In genomic region chr12:100909765-100910164, GRCm38 (mm10) we compare ENCODE assay signal across 21 mouse cellular contexts. TPM values are rescaled to one million over a fixed set of nuclear protein-coding genes. Genes with fewer than 3 reads are reported as not detected.
DNase-seq lines count a peak whose midpoint lies in the region; ATAC-seq lines count a peak whose summit lies in the region.
"Had no signal": no experiment of that assay in that cellular context is flagged by ENCODE, and none has a peak within 500 bp of the region (broad histone marks: within the 10 kb centered on the region; RNA-seq: fewer than 3 reads in every experiment).

No protein-coding gene starts in this region.

- ATAC-seq in cerebellum, adult (ENCODE audit: insufficient number of reproducible peaks, low FRiP score, low TSS enrichment) = no peak
- ATAC-seq in granulocyte monocyte progenitor cell, adult 5-6 weeks (replicated peaks; ENCODE audit: poor library complexity, severe bottlenecking) = no peak
- ATAC-seq: forebrain, embryonic 13.5 days; inflammation-experienced regulatory T-cells, adult 6 months had no signal

- peak; percentile 71 for DNase-seq in cerebellum, adult 11-12 months
- DNase-seq in brain, adult 2 months (ENCODE audit: low read depth, low spot score) = peak; percentile 72
- peak; percentile 80 for DNase-seq in cerebellum, adult 9-10 months
- peak; percentile 42 to 69 for DNase-seq in cerebellum, postnatal 36 days
- DNase-seq in retina, postnatal 1 day = no peak
- DNase-seq in gastrocnemius, adult 18-20 months (ENCODE audit: low spot score) = no peak
- DNase-seq: adrenal gland, postnatal 10 days; gastrocnemius, postnatal 14 days; heart, adult 18-20 months; heart, postnatal 36 days; kidney, adult 8-10 months; kidney, postnatal 10 days; liver; lung, adult 2 months; lung, postnatal 10 days; midbrain, embryonic 14.5 days; right cerebral cortex, postnatal 25 days had no signal

RNA-seq across cellular contexts. Expression of gene Gpr68, which starts 1.8 kb away (rescaled TPM):
- total RNA-seq in granulocyte monocyte progenitor cell, adult 5-6 weeks (2014; fragmentation: Nextera tagmentation) = 0.23 and 1.6 TPM in 2 replicates
- 0.47 TPM in 1 of 2 replicates, not detected in the other for total RNA-seq in granulocyte monocyte progenitor cell, adult 5-6 weeks (2017)
- under 1 TPM in 1 of 2 experiments, not detected in 1; 0.26 TPM for total RNA-seq in gastrocnemius, adult 18-20 months (2021)

Comparison
In these comparisons a context has a peak if more than half of its experiments do, and no peak if none do; other contexts are left out.
1. DNase-seq: peak in cerebellum, adult 11-12 months (single experiment), brain, adult 2 months (single experiment), cerebellum, adult 9-10 months (single experiment) and cerebellum, postnatal 36 days (2 of 2); none in retina, postnatal 1 day (single experiment) and gastrocnemius, adult 18-20 months (single experiment).